Mouse (Mus musculus): ENCODE measurements around the gene Ttll10. TPM values are rescaled to one million over a fixed set of nuclear protein-coding genes. Genes with fewer than 3 reads are reported as not detected.

The Ttll10 gene
- polyA plus RNA-seq, 1 experiment = not detected

DNA sequence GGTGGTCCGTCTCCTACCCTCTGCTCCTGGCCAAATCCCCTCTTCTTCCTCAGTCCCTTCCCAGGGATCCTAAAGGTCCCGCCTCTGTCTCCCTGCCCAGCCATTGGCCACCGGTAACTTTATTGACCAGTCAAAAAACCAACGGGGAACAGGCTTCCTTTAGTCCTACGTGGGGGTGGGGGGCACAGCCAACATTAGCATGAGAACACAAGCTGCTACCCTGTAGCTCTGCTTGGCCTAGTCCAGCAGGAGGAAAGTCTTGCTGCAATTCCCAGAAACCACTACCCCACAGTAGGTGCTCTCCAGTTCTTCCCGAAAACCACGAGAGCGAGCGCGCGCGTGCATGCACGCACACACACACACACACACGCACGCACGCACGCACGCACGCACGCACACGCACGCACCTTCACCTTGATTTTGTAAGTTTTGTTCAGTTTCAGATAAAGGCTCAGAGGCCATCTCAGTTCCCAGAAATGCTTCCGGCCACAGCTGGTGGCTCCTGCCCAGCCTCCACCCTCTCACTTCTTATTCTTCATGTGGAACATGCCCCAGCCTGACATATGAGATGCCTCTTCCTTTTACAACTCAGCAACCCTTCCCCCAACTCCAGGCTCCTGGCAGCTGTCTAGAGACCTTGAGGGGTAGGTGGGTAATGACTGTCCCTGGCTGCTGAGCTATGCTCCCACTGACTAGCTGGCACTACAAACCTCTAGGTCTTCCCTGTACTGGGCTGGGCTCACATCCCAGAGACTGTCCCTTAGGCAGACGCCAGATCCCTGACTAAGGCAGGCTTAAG is 27.4 kb downstream of the Ttll10 start:
- H3K27ac ChIP-seq (ENCODE audit: insufficient read depth, low read length) = peak overlapping the region; percentile 83
- peaks cover 26% of the 10 kb centered on the region; the same call in 1 of the 2 replicates for H3K4me1 ChIP-seq (ENCODE audit: control insufficient read depth, insufficient read depth, insufficient read length)
- 6% methylated on average over 24 of the region's 24 CpGs for WGBS
- peak in 1 of 2 experiments; percentile 55 for DNase-seq (ENCODE audit: low read depth in 1 of 2, low spot score in 2 of 2)
- H3K36me3 ChIP-seq (ENCODE audit: control insufficient read depth, insufficient read depth, low read length) = no peaks in the 10 kb centered on the region; the same call in 1 of the 2 replicates
- H3K4me3 ChIP-seq (ENCODE audit: extremely low read depth, insufficient read depth, insufficient read length) = peak overlapping the region; percentile 43; the same call in 1 of the 2 replicates
- H3K27me3 ChIP-seq (ENCODE audit: control insufficient read depth, insufficient read depth, low read length) = peaks cover 3% of the 10 kb centered on the region
- TF ChIP-seq POLR2A (IDR thresholded peaks at IDR 0.05; ENCODE audit: low read depth, low read length) (no peak), CTCF (IDR thresholded peaks at IDR 0.05; ENCODE audit: extremely low read depth, insufficient read depth, insufficient read length, insufficient replicate concordance) (no peak)

DNA sequence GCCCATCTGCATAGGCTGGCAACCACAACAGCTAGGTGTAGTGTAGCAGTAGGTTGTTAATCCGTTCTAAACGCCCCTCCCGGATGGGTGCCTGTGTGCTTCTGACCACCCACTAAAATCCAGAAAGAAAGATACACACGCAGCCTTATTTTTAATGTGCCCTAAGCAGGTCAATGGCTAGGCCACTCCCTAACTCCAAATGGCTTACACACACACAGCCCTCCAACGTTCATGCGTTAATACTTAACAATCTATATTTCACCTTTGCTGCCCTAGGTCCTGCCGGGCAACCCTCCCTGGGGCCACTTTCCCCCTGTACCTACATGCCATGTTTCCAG is 28.0 kb downstream of the Ttll10 start:
- DNase-seq (ENCODE audit: low read depth in 1 of 2, low spot score in 2 of 2) = no peak
- H3K36me3 ChIP-seq (ENCODE audit: control insufficient read depth, insufficient read depth, low read length) = no peaks in the 10 kb centered on the region; the same call in 1 of the 2 replicates
- peak overlapping the region; percentile 83 for H3K27ac ChIP-seq (ENCODE audit: insufficient read depth, low read length)
- peaks cover 3% of the 10 kb centered on the region for H3K27me3 ChIP-seq (ENCODE audit: control insufficient read depth, insufficient read depth, low read length)
- WGBS = 51% methylated on average over 7 of the region's 7 CpGs
- peaks cover 30% of the 10 kb centered on the region; the same call in 1 of the 2 replicates for H3K4me1 ChIP-seq (ENCODE audit: control insufficient read depth, insufficient read depth, insufficient read length)
- peak overlapping the region; percentile 43; the same call in 1 of the 2 replicates for H3K4me3 ChIP-seq (ENCODE audit: extremely low read depth, insufficient read depth, insufficient read length)
- no peak for TF ChIP-seq CTCF (IDR thresholded peaks at IDR 0.05; ENCODE audit: extremely low read depth, insufficient read depth, insufficient read length, insufficient replicate concordance)
- no peak for TF ChIP-seq POLR2A (IDR thresholded peaks at IDR 0.05; ENCODE audit: low read depth, low read length)

DNA sequence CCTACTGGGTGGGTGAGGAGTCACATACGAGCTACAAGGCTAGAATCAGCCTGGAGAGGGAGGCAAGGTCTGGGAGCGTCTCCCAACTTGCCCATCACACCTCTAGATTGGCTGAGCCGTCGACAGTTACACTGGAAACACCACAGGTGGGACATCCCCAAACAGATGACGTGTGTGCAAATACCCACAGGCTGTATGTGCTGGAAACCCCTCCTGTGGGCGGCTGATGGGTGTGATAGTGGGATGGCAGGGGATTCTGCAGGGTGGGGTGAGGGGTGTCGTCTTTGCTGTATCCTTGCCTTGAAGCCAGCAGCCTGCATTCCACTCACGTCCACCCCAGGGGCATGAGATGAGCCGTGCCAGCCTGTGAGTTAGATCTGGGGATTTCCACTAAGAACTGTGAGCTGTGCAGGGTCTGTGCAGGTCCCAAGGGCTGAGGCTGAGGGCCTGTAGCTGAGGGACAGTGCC is 28.5 kb downstream of the Ttll10 start:
- TF ChIP-seq POLR2A (IDR thresholded peaks at IDR 0.05; ENCODE audit: low read depth, low read length) (no peak), CTCF (IDR thresholded peaks at IDR 0.05; ENCODE audit: extremely low read depth, insufficient read depth, insufficient read length, insufficient replicate concordance) (no peak)
- Histone ChIP-seq H3K36me3 (ENCODE audit: control insufficient read depth, insufficient read depth, low read length) (no peaks in the 10 kb centered on the region; the same call in 1 of the 2 replicates), H3K4me1 (ENCODE audit: control insufficient read depth, insufficient read depth, insufficient read length) (peaks cover 34% of the 10 kb centered on the region; the same call in 1 of the 2 replicates), H3K27ac (ENCODE audit: insufficient read depth, low read length) (peak overlapping the region; percentile 83), H3K27me3 (ENCODE audit: control insufficient read depth, insufficient read depth, low read length) (peaks cover 3% of the 10 kb centered on the region), H3K4me3 (ENCODE audit: extremely low read depth, insufficient read depth, insufficient read length) (peak overlapping the region; percentile 43; the same call in 1 of the 2 replicates)
- no peak for DNase-seq (ENCODE audit: low read depth in 1 of 2, low spot score in 2 of 2)
- 52% methylated on average over 9 of the region's 9 CpGs for WGBS

- no peak for DNase-seq (ENCODE audit: low read depth in 1 of 2, low spot score in 2 of 2)
- 90% methylated on average over 7 of the region's 7 CpGs for WGBS
- H3K36me3 ChIP-seq (ENCODE audit: control insufficient read depth, insufficient read depth, low read length) = no peaks in the 10 kb centered on the region; the same call in 1 of the 2 replicates
Measured at GRCm38 (mm10) chr4:156028580-156028979, 30.6 kb downstream of the Ttll10 start.

GRCm38 (mm10) chr4:156026013-156026412 is 33.2 kb downstream of the Ttll10 start, which contains the start of gene Tnfrsf18:
Gene Tnfrsf18, plus strand, starts transcription at chr4:156026164.
- H3K4me1 ChIP-seq (ENCODE audit: control insufficient read depth, insufficient read depth, insufficient read length) = peaks cover 16% of the 10 kb centered on the region; the same call in 1 of the 2 replicates
- peak within 1 kb of the TSS; percentile 80 for H3K27ac ChIP-seq (ENCODE audit: insufficient read depth, low read length)
- peak in 1 of 2 experiments; percentile 51 for DNase-seq (ENCODE audit: low read depth in 1 of 2, low spot score in 2 of 2)
- no peaks in the 10 kb centered on the region for H3K27me3 ChIP-seq (ENCODE audit: control insufficient read depth, insufficient read depth, low read length)
- no peaks in the 10 kb centered on the region; the same call in 1 of the 2 replicates for H3K36me3 ChIP-seq (ENCODE audit: control insufficient read depth, insufficient read depth, low read length)
- 2% methylated on average over 4 of the region's 4 CpGs for WGBS
- TF ChIP-seq CTCF (IDR thresholded peaks at IDR 0.05; ENCODE audit: extremely low read depth, insufficient read depth, insufficient read length, insufficient replicate concordance) (peak; percentile 37; the same call in 1 of the 2 replicates), POLR2A (IDR thresholded peaks at IDR 0.05; ENCODE audit: low read depth, low read length) (peak; percentile 38)
- H3K4me3 ChIP-seq (ENCODE audit: extremely low read depth, insufficient read depth, insufficient read length) = peak within 1 kb of the TSS; percentile 60

More at GRCm38 (mm10) chr4:156028580-156028979, 30.6 kb downstream of the Ttll10 start:
- Histone ChIP-seq H3K27me3 (ENCODE audit: control insufficient read depth, insufficient read depth, low read length) (no peaks in the 10 kb centered on the region), H3K27ac (ENCODE audit: insufficient read depth, low read length) (no peak overlapping the region), H3K4me1 (ENCODE audit: control insufficient read depth, insufficient read depth, insufficient read length) (peaks cover 37% of the 10 kb centered on the region; the same call in 1 of the 2 replicates), H3K4me3 (ENCODE audit: extremely low read depth, insufficient read depth, insufficient read length) (no peak overlapping the region)
- TF ChIP-seq CTCF (IDR thresholded peaks at IDR 0.05; ENCODE audit: extremely low read depth, insufficient read depth, insufficient read length, insufficient replicate concordance) (no peak), POLR2A (IDR thresholded peaks at IDR 0.05; ENCODE audit: low read depth, low read length) (no peak)

GRCm38 (mm10) chr4:156024184-156024583 is 35.0 kb downstream of the Ttll10 start:
- peaks cover 14% of the 10 kb centered on the region; the same call in 1 of the 2 replicates for H3K4me1 ChIP-seq (ENCODE audit: control insufficient read depth, insufficient read depth, insufficient read length)
- H3K4me3 ChIP-seq (ENCODE audit: extremely low read depth, insufficient read depth, insufficient read length) = no peak overlapping the region
- no peaks in the 10 kb centered on the region; the same call in 1 of the 2 replicates for H3K36me3 ChIP-seq (ENCODE audit: control insufficient read depth, insufficient read depth, low read length)
- H3K27ac ChIP-seq (ENCODE audit: insufficient read depth, low read length) = no peak overlapping the region
- DNase-seq (ENCODE audit: low read depth in 1 of 2, low spot score in 2 of 2) = no peak
- H3K27me3 ChIP-seq (ENCODE audit: control insufficient read depth, insufficient read depth, low read length) = no peaks in the 10 kb centered on the region
- TF ChIP-seq CTCF (IDR thresholded peaks at IDR 0.05; ENCODE audit: extremely low read depth, insufficient read depth, insufficient read length, insufficient replicate concordance) (no peak), POLR2A (IDR thresholded peaks at IDR 0.05; ENCODE audit: low read depth, low read length) (no peak)
- 91% methylated on average over 7 of the region's 7 CpGs for WGBS
